In genomic region chr2:180724585-180725413, GRCm38 (mm10) we compare ENCODE assay signal across 8 mouse cellular contexts. TPM values are rescaled to one million over a fixed set of nuclear protein-coding genes. Genes with fewer than 3 reads are reported as not detected.
DNase-seq lines count a peak whose midpoint lies in the region; ATAC-seq and TF ChIP-seq lines count a peak whose summit lies in the region.

Slc17a9 (plus strand) TSS chr2:180725263.

- peak; percentile 92 for DNase-seq in CH12.LX (ENCODE audit: extremely low read depth)
- DNase-seq in gonadal fat pad, adult 2 months (ENCODE audit: low read depth) = no peak
- peak; percentile 85 to 86 for DNase-seq in spleen, postnatal 36 days (ENCODE audit: low spot score in 2 of 2)
- no peak for DNase-seq in embryo, embryonic 10.5 days (ENCODE audit: low spot score)
- DNase-seq in left cerebral cortex, adult 2 months (ENCODE audit: extremely low spot score in 1 of 2, low spot score in 2 of 2) = no peak

- H3K27ac ChIP-seq in CH12.LX (ENCODE audit: insufficient read depth, low read depth) = peak within 1 kb of the TSS; percentile 65
- 0 out of 2 replicates have a peak within 1 kb of the TSS, but pooled peaks have one; percentile 48 for H3K27ac ChIP-seq in intestine, embryonic 15.5 days
- H3K27ac ChIP-seq in liver, embryonic 15.5 days (replicated peaks) = peak within 1 kb of the TSS; percentile 68
- H3K27ac ChIP-seq in left cerebral cortex, adult 2 months = no peak within 1 kb of the TSS

- TF ChIP-seq RAD21 in CH12.LX (IDR thresholded peaks at IDR 0.05; ENCODE audit: low read depth, low read length) = no peak

- peak; percentile 47 for ATAC-seq in activated CD4-positive, CD25-positive, alpha-beta regulatory T cell, adult 4 months
- peak; percentile 91 for ATAC-seq in intestine, embryonic 15.5 days
- ATAC-seq in liver, embryonic 15.5 days (ENCODE audit: insufficient read depth) = peak; percentile 77

- peak within 1 kb of the TSS; percentile 61 to 84 (median 62) for H3K4me3 ChIP-seq in CH12.LX (replicated peaks in 1 of 3; ENCODE audit: low read depth in 2 of 3, low read length in 2 of 3, poor library complexity in 1 of 3)
- peak within 1 kb of the TSS; percentile 26 for H3K4me3 ChIP-seq in intestine, embryonic 15.5 days (replicated peaks)
- peak within 1 kb of the TSS; percentile 50 for H3K4me3 ChIP-seq in liver, embryonic 15.5 days (replicated peaks)
- no peak within 1 kb of the TSS for H3K4me3 ChIP-seq in left cerebral cortex, adult 2 months

- 0 out of 2 replicates have a peak, but pooled peaks have one; percentile 47 for TF ChIP-seq EP300 in CH12.LX (IDR thresholded peaks at IDR 0.05; ENCODE audit: low read length)

- peak; percentile 77 for TF ChIP-seq POLR2A in CH12.LX (IDR thresholded peaks at IDR 0.05; ENCODE audit: low read depth, low read length)

- dilution Hi-C loops in CH12.LX (cut with MboI; ENCODE audit: extremely low pct_ligation_motif_present, extremely low pct_unique_long_range_greater_than_20kb, low sequenced_read_pairs) = no loop called here

- peaks cover 7% of the 10 kb centered on the region for H3K79me2 ChIP-seq in CH12.LX (replicated peaks; ENCODE audit: control insufficient read depth, extremely low read depth, insufficient read depth, poor library complexity, severe bottlenecking)

- no peaks in the 10 kb centered on the region for H3K27me3 ChIP-seq in CH12.LX (replicated peaks)
- no peaks in the 10 kb centered on the region for H3K27me3 ChIP-seq in intestine, embryonic 15.5 days (replicated peaks)
- no peaks in the 10 kb centered on the region for H3K27me3 ChIP-seq in liver, embryonic 15.5 days

- H3K4me1 ChIP-seq in CH12.LX (ENCODE audit: control insufficient read depth in 1 of 2, insufficient read depth in 2 of 2) = peaks cover 16 to 48% of the 10 kb centered on the region in 2 experiments
- H3K4me1 ChIP-seq in intestine, embryonic 15.5 days (replicated peaks) = peaks cover 11% of the 10 kb centered on the region; the same call in 1 of the 2 replicates
- H3K4me1 ChIP-seq in liver, embryonic 15.5 days (replicated peaks) = peaks cover 56% of the 10 kb centered on the region

- H3K36me3 ChIP-seq in CH12.LX (replicated peaks in 1 of 2; ENCODE audit: control insufficient read depth in 1 of 2, insufficient read depth in 1 of 2, low read length in 1 of 2) = peaks cover 21 to 57% of the 10 kb centered on the region in 2 experiments
- peaks cover 17% of the 10 kb centered on the region for H3K36me3 ChIP-seq in intestine, embryonic 15.5 days
- H3K36me3 ChIP-seq in liver, embryonic 15.5 days (replicated peaks) = peaks cover 48% of the 10 kb centered on the region

- peak within 1 kb of the TSS; percentile 74 for H3K4me2 ChIP-seq in CH12.LX (ENCODE audit: insufficient read depth, low read depth, poor library complexity, severe bottlenecking)
- peak within 1 kb of the TSS; percentile 62 for H3K4me2 ChIP-seq in intestine, embryonic 15.5 days (replicated peaks)
- H3K4me2 ChIP-seq in liver, embryonic 15.5 days = peak within 1 kb of the TSS; percentile 65

- intact Hi-C loops in left cerebral cortex, adult 2 months (cut with DNase I) = loop anchor here (5.0 kb wide), 2 partner anchors 42 to 57 kb away; no protein-coding TSS in a partner anchor

- no peaks in the 10 kb centered on the region for H3K9me3 ChIP-seq in CH12.LX (replicated peaks; ENCODE audit: low read length)
- H3K9me3 ChIP-seq in intestine, embryonic 15.5 days = no peaks in the 10 kb centered on the region
- H3K9me3 ChIP-seq in liver, embryonic 15.5 days (replicated peaks) = no peaks in the 10 kb centered on the region

- WGBS in intestine, embryonic 15.5 days = 6% methylated on average over 18 of the region's 18 CpGs
- WGBS in liver, embryonic 15.5 days (ENCODE audit: insufficient replicate concordance) = 6% methylated on average over 18 of the region's 18 CpGs

- no peak for TF ChIP-seq CTCF in CH12.LX (conservative IDR thresholded peaks at IDR 0.05 in 1 of 2, IDR thresholded peaks at IDR 0.05 in 1 of 2; ENCODE audit: low read depth in 2 of 2, low read length in 2 of 2)
- TF ChIP-seq CTCF in left cerebral cortex, adult 2 months (IDR thresholded peaks at IDR 0.05) = no peak

- in situ Hi-C loops in CH12.LX (cut with MboI; ENCODE audit: low pct_ligation_motif_present, low pct_unique_long_range_greater_than_20kb, low sequenced_read_pairs) = loop anchor here (25.0 kb wide), 1 partner anchor 638 kb away; the partner anchor contains the start of genes Arfrp1 and Zgpat

- H3K9ac ChIP-seq in CH12.LX (ENCODE audit: insufficient read depth, low read depth) = peak within 1 kb of the TSS; percentile 58
- H3K9ac ChIP-seq in intestine, embryonic 15.5 days = peak within 1 kb of the TSS; percentile 36
- H3K9ac ChIP-seq in liver, embryonic 15.5 days = peak within 1 kb of the TSS; percentile 48; the same call in 1 of the 2 replicates

TF ChIP-seq in CH12.LX, 34 proteins besides CTCF, POLR2A, EP300 and RAD21:
- TF ChIP-seq JUND (conservative IDR thresholded peaks at IDR 0.05; ENCODE audit: low read depth, low read length) = no peak
- peak; percentile 97 for TF ChIP-seq MXI1 (IDR thresholded peaks at IDR 0.05; ENCODE audit: low read depth, low read length)
- TF ChIP-seq E2F4 (IDR thresholded peaks at IDR 0.05; ENCODE audit: insufficient replicate concordance, low read depth, low read length) = no peak
- TF ChIP-seq ZNF384 (IDR thresholded peaks at IDR 0.05; ENCODE audit: low read depth, low read length) = no peak
- peak; percentile 94 for TF ChIP-seq POLR2AphosphoS2 (IDR thresholded peaks at IDR 0.05; ENCODE audit: low read depth, low read length)
- peak; percentile 86 for TF ChIP-seq ETS1 (conservative IDR thresholded peaks at IDR 0.05; ENCODE audit: low read depth, low read length)
- TF ChIP-seq SMC3 (IDR thresholded peaks at IDR 0.05; ENCODE audit: low read depth, low read length) = no peak
- no peak for TF ChIP-seq KAT2A (IDR thresholded peaks at IDR 0.05; ENCODE audit: insufficient replicate concordance, low read length)
- no peak for TF ChIP-seq ZKSCAN1 (IDR thresholded peaks at IDR 0.05; ENCODE audit: borderline replicate concordance, low read depth, low read length)
- no peak for TF ChIP-seq GABPA (IDR thresholded peaks at IDR 0.05; ENCODE audit: insufficient replicate concordance, low read depth, low read length)
- peak; percentile 90 for TF ChIP-seq BHLHE40 (IDR thresholded peaks at IDR 0.05; ENCODE audit: low read depth, low read length)
- TF ChIP-seq HCFC1 (IDR thresholded peaks at IDR 0.05; ENCODE audit: low read depth, low read length) = peak; percentile 36; the same call in 1 of the 2 replicates
- TF ChIP-seq JUN (IDR thresholded peaks at IDR 0.05; ENCODE audit: insufficient read depth, low read depth, low read length) = no peak
- no peak for TF ChIP-seq TBP (conservative IDR thresholded peaks at IDR 0.05; ENCODE audit: low read depth, low read length)
- TF ChIP-seq MAFK (IDR thresholded peaks at IDR 0.05; ENCODE audit: insufficient replicate concordance, low read length) = no peak
- peak; percentile 94 for TF ChIP-seq MAX (IDR thresholded peaks at IDR 0.05; ENCODE audit: low read length)
- peak; percentile 61; the same call in 1 of the 2 replicates for TF ChIP-seq NELFE (IDR thresholded peaks at IDR 0.05; ENCODE audit: low read depth, low read length)
- TF ChIP-seq ELF1 (IDR thresholded peaks at IDR 0.05; ENCODE audit: low read depth, low read length) = peak; percentile 84
- TF ChIP-seq NRF1 (IDR thresholded peaks at IDR 0.05; ENCODE audit: low read depth, low read length) = no peak
- TF ChIP-seq ZC3H11A (IDR thresholded peaks at IDR 0.05; ENCODE audit: low read depth, low read length) = no peak
- peak; percentile 86; the same call in 1 of the 2 replicates for TF ChIP-seq SIN3A (IDR thresholded peaks at IDR 0.05; ENCODE audit: low read length)
- TF ChIP-seq CHD2 (IDR thresholded peaks at IDR 0.05; ENCODE audit: low read length) = peak; percentile 85
- TF ChIP-seq PAX5 (IDR thresholded peaks at IDR 0.05; ENCODE audit: low read length) = no peak
- no peak for TF ChIP-seq USF2 (conservative IDR thresholded peaks at IDR 0.05; ENCODE audit: low read depth, low read length)
- peak; percentile 75; the same call in 1 of the 2 replicates for TF ChIP-seq MAZ (IDR thresholded peaks at IDR 0.05; ENCODE audit: low read depth, low read length)
- 0 out of 2 replicates have a peak, but pooled peaks have one; percentile 8 for TF ChIP-seq RCOR1 (conservative IDR thresholded peaks at IDR 0.05; ENCODE audit: low read depth, low read length)
- no peak for TF ChIP-seq ZMIZ1 (IDR thresholded peaks at IDR 0.05; ENCODE audit: low read depth, low read length)
- no peak for TF ChIP-seq CHD1 (IDR thresholded peaks at IDR 0.05; ENCODE audit: low read depth, low read length)
- TF ChIP-seq MEF2A (IDR thresholded peaks at IDR 0.05; ENCODE audit: borderline replicate concordance, low read depth, low read length) = peak; percentile 98
- peak; percentile 70 for TF ChIP-seq IRF4 (IDR thresholded peaks at IDR 0.05; ENCODE audit: low read depth, low read length)
- TF ChIP-seq UBTF (IDR thresholded peaks at IDR 0.05; ENCODE audit: low read depth, low read length) = no peak
- peak; percentile 90 for TF ChIP-seq MYC (IDR thresholded peaks at IDR 0.05; ENCODE audit: low read depth, low read length)
- peak; percentile 48 for TF ChIP-seq TCF12 (IDR thresholded peaks at IDR 0.05; ENCODE audit: low read depth, low read length)
- TF ChIP-seq USF1 (IDR thresholded peaks at IDR 0.05; ENCODE audit: low read depth, low read length) = peak; percentile 49; the same call in 1 of the 2 replicates

RNA-seq across cellular contexts. Expression of gene Slc17a9, which starts in this region (rescaled TPM):
- total RNA-seq in CH12.LX (2012; rRNA removed) (13.4 and 16.2 TPM in 2 replicates), CH12.LX (2014; rRNA removed) (6.5 and 7.2 TPM in 2 replicates)
- 23.7 and 26.0 TPM in 2 replicates for polyA plus RNA-seq in CH12.LX (2012; ENCODE audit: insufficient read length, low read depth)
- polyA plus RNA-seq in activated CD4-positive, CD25-positive, alpha-beta regulatory T cell, adult 4 months (2017; shearing (Covaris generic)) = 10 to 100 TPM; 68.7 to 77.6 TPM
- polyA plus RNA-seq in gonadal fat pad, adult 2 months (2012; rRNA removed) = 197 and 221 TPM in 2 replicates
- polyA plus RNA-seq in intestine, embryonic 15.5 days (2015; fragmentation: Nextera tagmentation; extraction: Ambion mirVana) = 2.3 and 4.6 TPM in 2 replicates
- polyA plus RNA-seq in liver, embryonic 15.5 days (2015; fragmentation: Nextera tagmentation; extraction: Ambion mirVana) = 8.1 and 10.0 TPM in 2 replicates
- total RNA-seq in left cerebral cortex, adult 2 months (2021) = under 1 TPM in 1 of 2 experiments, not detected in 1; 0.57 TPM

Comparison
In these comparisons a context has a peak if more than half of its experiments do, and no peak if none do; other contexts are left out.
1. RNA of gene Slc17a9 (total RNA-seq): 6.5 to 16.2 TPM in CH12.LX; 0.57 TPM in left cerebral cortex, adult 2 months; every median in the first group is over 4 times any median in the second.
2. DNase-seq: peak in CH12.LX (single experiment) and spleen, postnatal 36 days (2 of 2); none in gonadal fat pad, adult 2 months (single experiment), embryo, embryonic 10.5 days (single experiment) and left cerebral cortex, adult 2 months (0 of 2).
3. Peak in every context shown above with its lines, with median percentiles within 50 percentile points of each other: H3K4me2 ChIP-seq, H3K9ac ChIP-seq and ATAC-seq.